Mouse (Mus musculus): ENCODE results near the gene Kiss1. TPM values are rescaled to one million over a fixed set of nuclear protein-coding genes. Genes with fewer than 3 reads are reported as not detected.

The Kiss1 gene
- polyA plus RNA-seq, 1 experiment, result not detected

GRCm38 (mm10) chr1:133346531-133346930 is 24.9 kb downstream of the Kiss1 start:
- Histone ChIP-seq H3K27me3 (ENCODE audit: control insufficient read depth, insufficient read depth, low read length) (no peaks in the 10 kb centered on the region), H3K4me3 (ENCODE audit: low read depth, low read length) (no peak overlapping the region), H3K27ac (ENCODE audit: insufficient read depth, low read depth, low read length) (no peak overlapping the region), H3K36me3 (ENCODE audit: control insufficient read depth, insufficient read depth, low read length) (no peaks in the 10 kb centered on the region), H3K4me1 (ENCODE audit: control insufficient read depth, insufficient read depth, insufficient read length, low read length) (peaks cover 26% of the 10 kb centered on the region)
- WGBS, result 81% methylated on average over 9 of the region's 9 CpGs
- TF ChIP-seq CTCF (IDR thresholded peaks at IDR 0.05; ENCODE audit: extremely low read depth, insufficient read length, insufficient replicate concordance, low read depth, low read length) (no peak), POLR2A (IDR thresholded peaks at IDR 0.05; ENCODE audit: low read depth, low read length) (no peak)

GRCm38 (mm10) chr1:133347226-133347625 is 25.6 kb downstream of the Kiss1 start:
- H3K27ac ChIP-seq (ENCODE audit: insufficient read depth, low read depth, low read length), result peak overlapping the region; percentile 70
- WGBS, result 84% methylated on average over 3 of the region's 3 CpGs

GRCm38 (mm10) chr1:133347693-133348520 is 26.2 kb downstream of the Kiss1 start:
- no peaks in the 10 kb centered on the region for H3K27me3 ChIP-seq (ENCODE audit: control insufficient read depth, insufficient read depth, low read length)
- no peaks in the 10 kb centered on the region for H3K36me3 ChIP-seq (ENCODE audit: control insufficient read depth, insufficient read depth, low read length)
- peak overlapping the region; percentile 75 for H3K27ac ChIP-seq (ENCODE audit: insufficient read depth, low read depth, low read length)
- peaks cover 26% of the 10 kb centered on the region for H3K4me1 ChIP-seq (ENCODE audit: control insufficient read depth, insufficient read depth, insufficient read length, low read length)
- TF ChIP-seq POLR2A (IDR thresholded peaks at IDR 0.05; ENCODE audit: low read depth, low read length) (no peak), CTCF (IDR thresholded peaks at IDR 0.05; ENCODE audit: extremely low read depth, insufficient read length, insufficient replicate concordance, low read depth, low read length) (no peak)
- no peak overlapping the region for H3K4me3 ChIP-seq (ENCODE audit: low read depth, low read length)
- 27% methylated on average over 11 of the region's 11 CpGs for WGBS

More at GRCm38 (mm10) chr1:133347226-133347625, 25.6 kb downstream of the Kiss1 start:
- Histone ChIP-seq H3K4me3 (ENCODE audit: low read depth, low read length) (no peak overlapping the region), H3K36me3 (ENCODE audit: control insufficient read depth, insufficient read depth, low read length) (no peaks in the 10 kb centered on the region), H3K27me3 (ENCODE audit: control insufficient read depth, insufficient read depth, low read length) (no peaks in the 10 kb centered on the region), H3K4me1 (ENCODE audit: control insufficient read depth, insufficient read depth, insufficient read length, low read length) (peaks cover 26% of the 10 kb centered on the region)
- no peak for TF ChIP-seq POLR2A (IDR thresholded peaks at IDR 0.05; ENCODE audit: low read depth, low read length)
- TF ChIP-seq CTCF (IDR thresholded peaks at IDR 0.05; ENCODE audit: extremely low read depth, insufficient read length, insufficient replicate concordance, low read depth, low read length), result no peak

GRCm38 (mm10) chr1:133350210-133350609 is 28.5 kb downstream of the Kiss1 start, which contains the start of gene Ren1:
Gene Ren1 (plus strand): TSS chr1:133350510.
- Histone ChIP-seq H3K36me3 (ENCODE audit: control insufficient read depth, insufficient read depth, low read length) (no peaks in the 10 kb centered on the region), H3K4me1 (ENCODE audit: control insufficient read depth, insufficient read depth, insufficient read length, low read length) (peaks cover 24% of the 10 kb centered on the region), H3K4me3 (ENCODE audit: low read depth, low read length) (no peak within 1 kb of the TSS), H3K27me3 (ENCODE audit: control insufficient read depth, insufficient read depth, low read length) (no peaks in the 10 kb centered on the region), H3K27ac (ENCODE audit: insufficient read depth, low read depth, low read length) (no peak within 1 kb of the TSS)
- TF ChIP-seq CTCF (IDR thresholded peaks at IDR 0.05; ENCODE audit: extremely low read depth, insufficient read length, insufficient replicate concordance, low read depth, low read length) (no peak), POLR2A (IDR thresholded peaks at IDR 0.05; ENCODE audit: low read depth, low read length) (no peak)
- 97% methylated on average over 1 of the region's 1 CpGs for WGBS

GRCm38 (mm10) chr1:133351762-133352161 is 30.1 kb downstream of the Kiss1 start:
- Histone ChIP-seq H3K36me3 (ENCODE audit: control insufficient read depth, insufficient read depth, low read length) (no peaks in the 10 kb centered on the region), H3K27ac (ENCODE audit: insufficient read depth, low read depth, low read length) (no peak overlapping the region), H3K4me1 (ENCODE audit: control insufficient read depth, insufficient read depth, insufficient read length, low read length) (peaks cover 13% of the 10 kb centered on the region; the same call in 1 of the 2 replicates), H3K4me3 (ENCODE audit: low read depth, low read length) (no peak overlapping the region), H3K27me3 (ENCODE audit: control insufficient read depth, insufficient read depth, low read length) (no peaks in the 10 kb centered on the region)
- TF ChIP-seq POLR2A (IDR thresholded peaks at IDR 0.05; ENCODE audit: low read depth, low read length), result no peak
- no peak for TF ChIP-seq CTCF (IDR thresholded peaks at IDR 0.05; ENCODE audit: extremely low read depth, insufficient read length, insufficient replicate concordance, low read depth, low read length)
- WGBS, result 63% methylated on average over 9 of the region's 9 CpGs

GRCm38 (mm10) chr1:133353371-133353809 is 31.7 kb downstream of the Kiss1 start:
- peaks cover 1% of the 10 kb centered on the region; the same call in 1 of the 2 replicates for H3K4me1 ChIP-seq (ENCODE audit: control insufficient read depth, insufficient read depth, insufficient read length, low read length)
- TF ChIP-seq CTCF (IDR thresholded peaks at IDR 0.05; ENCODE audit: extremely low read depth, insufficient read length, insufficient replicate concordance, low read depth, low read length) (peak; percentile 97), POLR2A (IDR thresholded peaks at IDR 0.05; ENCODE audit: low read depth, low read length) (no peak)
- WGBS, result 23% methylated on average over 12 of the region's 12 CpGs

GRCm38 (mm10) chr1:133355469-133355868 is 33.8 kb downstream of the Kiss1 start:
- 66% methylated on average over 5 of the region's 5 CpGs for WGBS
- Histone ChIP-seq H3K36me3 (ENCODE audit: control insufficient read depth, insufficient read depth, low read length) (no peaks in the 10 kb centered on the region), H3K4me1 (ENCODE audit: control insufficient read depth, insufficient read depth, insufficient read length, low read length) (no peaks in the 10 kb centered on the region; the same call in 1 of the 2 replicates), H3K4me3 (ENCODE audit: low read depth, low read length) (no peak overlapping the region), H3K27me3 (ENCODE audit: control insufficient read depth, insufficient read depth, low read length) (no peaks in the 10 kb centered on the region), H3K27ac (ENCODE audit: insufficient read depth, low read depth, low read length) (no peak overlapping the region)
- TF ChIP-seq POLR2A (IDR thresholded peaks at IDR 0.05; ENCODE audit: low read depth, low read length), result no peak
- no peak for TF ChIP-seq CTCF (IDR thresholded peaks at IDR 0.05; ENCODE audit: extremely low read depth, insufficient read length, insufficient replicate concordance, low read depth, low read length)

More at GRCm38 (mm10) chr1:133353371-133353809, 31.7 kb downstream of the Kiss1 start:
- Histone ChIP-seq H3K27me3 (ENCODE audit: control insufficient read depth, insufficient read depth, low read length) (no peaks in the 10 kb centered on the region), H3K36me3 (ENCODE audit: control insufficient read depth, insufficient read depth, low read length) (no peaks in the 10 kb centered on the region), H3K4me3 (ENCODE audit: low read depth, low read length) (no peak overlapping the region), H3K27ac (ENCODE audit: insufficient read depth, low read depth, low read length) (no peak overlapping the region)
